Mouse (Mus musculus) limb, embryonic 14.5 days (tissue): ENCODE results near the gene Zdhhc19. TPM values are rescaled to one million over a fixed set of nuclear protein-coding genes. Genes with fewer than 3 reads are reported as not detected.

Source experiments
- ATAC-seq: fragments of 200-750 bp; cut with Nextera tagmentation; 2 replicates; pipeline ENCODE4 v1.8.0; 2017; ENCODE audit warnings: low read depth, moderate number of reproducible peaks, moderate TSS enrichment; ENCODE audit not compliant: low FRiP score
- DNase-seq: peaks from one replicate; pipeline ENCODE4 v3.0.0-alpha.2; 2015; ENCODE audit warnings: low spot score
- H3K27ac ChIP-seq: fragments of 300-500 bp; sonication (generic); replicated peaks from 2 replicates; pipeline ENCODE4 v1.5.1; 2014; ENCODE audit warnings: low read depth, mild to moderate bottlenecking, low read length, moderate library complexity, mixed read lengths
- H3K27me3 ChIP-seq: fragments of 300-500 bp; sonication (generic); 2 replicates; pipeline ENCODE4 v1.6.1; 2014; ENCODE audit warnings: low read length, mixed read lengths; ENCODE audit not compliant: control insufficient read depth, insufficient read depth
- H3K36me3 ChIP-seq: fragments of 300-500 bp; sonication (generic); 2 replicates; pipeline ENCODE4 v1.6.1; 2014; ENCODE audit warnings: mild to moderate bottlenecking, low read length, moderate library complexity, mixed read lengths; ENCODE audit not compliant: control insufficient read depth, insufficient read depth
- H3K4me1 ChIP-seq: fragments of 300-500 bp; sonication (generic); 2 replicates; pipeline ENCODE4 v1.6.1; 2014; ENCODE audit warnings: antibody characterized with exemption, low read length, mixed read lengths; ENCODE audit not compliant: control insufficient read depth, insufficient read depth
- H3K4me2 ChIP-seq: fragments of 300-500 bp; sonication (generic); replicated peaks from 2 replicates; pipeline ENCODE4 v1.6.1; 2014; ENCODE audit warnings: low read depth, mild to moderate bottlenecking, low read length, moderate library complexity; ENCODE audit not compliant: severe bottlenecking
- H3K4me3 ChIP-seq: fragments of 300-500 bp; sonication (generic); replicated peaks from 2 replicates; pipeline ENCODE4 v1.5.1; 2014; ENCODE audit warnings: low read length
- H3K9ac ChIP-seq: fragments of 300-500 bp; sonication (generic); 2 replicates; pipeline ENCODE4 v1.6.1; 2014; ENCODE audit warnings: mild to moderate bottlenecking, low read depth, low read length, moderate library complexity; ENCODE audit not compliant: severe bottlenecking
- H3K9me3 ChIP-seq: fragments of 300-500 bp; sonication (generic); 2 replicates; pipeline ENCODE4 v1.6.1; 2016; ENCODE audit warnings: low read length; ENCODE audit not compliant: control insufficient read depth
- POLR2A ChIP-seq: fragments of 200-500 bp; IDR thresholded peaks from 2 replicates; pipeline ENCODE4 v1.8.0; 2012; ENCODE audit warnings: inconsistent platforms, mild to moderate bottlenecking, moderate library complexity, borderline replicate concordance; ENCODE audit not compliant: insufficient read depth, insufficient read length; ENCODE audit errors: extremely low read depth
- WGBS: fragments of 180-500 bp; shearing (Covaris S2); extraction: QIAGEN DNeasy Blood & Tissue Kit; methylation state at CpG from one replicate; pipeline ENCODE4 v1.1.7; 2014; 5-methylcytosine and 5-hydroxymethylcytosine counted together
- polyA plus RNA-seq, 2 experiments: library from polyadenylated mRNA; depleted of rRNA in 1 of 2; stranded (reverse) in 1 of 2; unstranded in 1 of 2; fragments of >200 nt; fragmentation: Nextera tagmentation in 1 of 2; extraction: Ambion mirVana in 1 of 2; gene quantifications; 2 replicates each; pipeline versions ENCODE4 v1.2.1 to v1.2.3; 2012 to 2014

Zdhhc19 gene
- polyA plus RNA-seq, 2 experiments: not detected

DNA sequence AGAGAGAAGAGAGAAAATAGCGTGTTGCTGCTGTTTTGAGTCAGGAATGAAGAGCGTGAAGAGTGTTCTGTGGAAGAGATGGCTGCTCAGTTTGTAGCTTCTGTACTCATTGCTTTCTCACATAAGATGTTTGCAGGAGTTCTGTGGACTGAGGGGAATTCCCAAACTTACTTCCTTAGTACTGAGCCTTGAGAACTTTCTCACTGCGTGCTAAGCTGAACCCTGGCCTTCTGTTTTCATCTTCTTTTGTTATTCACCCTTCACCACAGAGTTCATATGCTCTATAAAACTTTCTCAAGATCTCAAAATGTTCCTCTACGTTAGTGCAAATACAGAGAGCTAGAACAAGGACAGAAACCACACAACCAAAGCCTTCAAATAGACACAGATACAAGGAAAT is 76.5 kb downstream of the Zdhhc19 start:
- Histone ChIP-seq H3K4me1 (no peaks in the 10 kb centered on the region), H3K9me3 (no peaks in the 10 kb centered on the region), H3K27ac (no peak overlapping the region), H3K4me2 (no peak overlapping the region), H3K27me3 (no peaks in the 10 kb centered on the region), H3K9ac (no peak overlapping the region), H3K4me3 (no peak overlapping the region), H3K36me3 (no peaks in the 10 kb centered on the region)
- 87% methylated on average over 4 of the region's 4 CpGs for WGBS
- TF ChIP-seq POLR2A: no peak
- no peak for ATAC-seq
- no peak for DNase-seq

DNA sequence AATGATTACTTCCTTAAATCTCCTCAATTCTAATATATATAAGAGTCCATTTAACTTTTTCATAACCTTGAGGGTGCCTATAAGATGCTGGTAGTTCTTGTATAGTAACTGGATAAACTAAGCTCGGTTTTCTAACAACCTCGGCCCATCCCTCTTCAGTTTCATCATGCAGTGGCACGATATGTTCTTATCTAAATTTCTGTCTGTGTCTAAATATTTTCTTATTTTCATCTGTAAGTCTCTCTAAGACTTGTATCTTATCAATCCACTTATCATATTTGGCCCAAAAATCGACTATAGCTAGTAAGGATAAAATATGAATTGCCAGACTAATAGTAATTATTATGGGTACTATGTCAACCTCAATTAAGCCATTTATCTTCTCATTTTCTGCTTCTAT is 90.4 kb downstream of the Zdhhc19 start:
- 88% methylated on average over 4 of the region's 4 CpGs for WGBS
- no peaks in the 10 kb centered on the region for H3K4me1 ChIP-seq
- no peak overlapping the region for H3K4me3 ChIP-seq
- H3K4me2 ChIP-seq: no peak overlapping the region
- H3K27me3 ChIP-seq: no peaks in the 10 kb centered on the region
- no peak overlapping the region for H3K9ac ChIP-seq
- DNase-seq (no peak), ATAC-seq (no peak)
- H3K36me3 ChIP-seq: no peaks in the 10 kb centered on the region
- H3K27ac ChIP-seq: no peak overlapping the region
- H3K9me3 ChIP-seq: no peaks in the 10 kb centered on the region
- no peak for TF ChIP-seq POLR2A

DNA sequence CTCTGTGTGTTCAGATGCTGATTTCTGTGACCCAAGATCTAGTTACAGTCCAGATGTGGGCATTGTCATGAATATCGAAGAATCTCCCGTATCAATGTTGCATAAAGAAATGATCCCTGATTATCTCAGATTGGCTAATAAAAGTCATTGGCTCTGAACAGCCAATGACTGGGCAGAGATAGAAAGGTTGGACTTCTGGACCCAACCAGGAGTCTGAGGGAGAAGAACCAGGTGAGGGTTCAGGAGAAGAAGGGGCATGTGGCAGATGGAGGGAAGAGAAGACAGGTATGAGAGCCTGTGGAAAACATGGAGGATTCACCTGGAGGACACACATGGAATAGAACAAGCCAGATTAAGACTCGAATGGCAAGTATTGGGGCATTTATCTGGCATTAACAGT is 92.5 kb downstream of the Zdhhc19 start:
- DNase-seq: no peak
- Histone ChIP-seq H3K9me3 (no peaks in the 10 kb centered on the region), H3K4me1 (no peaks in the 10 kb centered on the region), H3K36me3 (no peaks in the 10 kb centered on the region), H3K27me3 (no peaks in the 10 kb centered on the region), H3K4me3 (no peak overlapping the region), H3K27ac (no peak overlapping the region), H3K9ac (no peak overlapping the region), H3K4me2 (no peak overlapping the region)
- ATAC-seq: no peak
- 89% methylated on average over 3 of the region's 3 CpGs for WGBS
- no peak for TF ChIP-seq POLR2A

DNA sequence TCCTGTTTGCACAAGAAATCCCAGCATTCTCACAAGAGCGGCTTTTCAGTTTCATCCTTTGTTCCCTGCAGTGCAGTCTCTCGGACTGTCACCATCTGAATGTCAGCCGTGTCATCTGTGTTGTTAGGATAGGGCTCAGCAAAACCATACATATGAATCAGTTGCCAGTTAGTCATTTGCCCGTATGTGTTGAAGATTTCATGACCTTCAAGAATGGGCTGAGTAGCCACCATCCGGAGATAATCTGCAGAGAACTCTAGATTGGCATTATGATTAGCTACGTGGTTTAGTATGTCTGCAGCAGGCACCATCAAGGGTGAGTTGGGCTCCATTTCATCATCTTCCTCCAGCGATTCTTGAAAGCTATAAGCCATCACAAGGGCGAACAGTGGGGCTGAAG is 95.5 kb downstream of the Zdhhc19 start:
- 90% methylated on average over 8 of the region's 8 CpGs for WGBS
- TF ChIP-seq POLR2A: no peak
- Histone ChIP-seq H3K9ac (no peak overlapping the region), H3K36me3 (no peaks in the 10 kb centered on the region), H3K9me3 (no peaks in the 10 kb centered on the region), H3K27me3 (no peaks in the 10 kb centered on the region), H3K27ac (no peak overlapping the region), H3K4me3 (no peak overlapping the region), H3K4me2 (no peak overlapping the region), H3K4me1 (no peaks in the 10 kb centered on the region)
- DNase-seq (no peak), ATAC-seq (no peak)

DNA sequence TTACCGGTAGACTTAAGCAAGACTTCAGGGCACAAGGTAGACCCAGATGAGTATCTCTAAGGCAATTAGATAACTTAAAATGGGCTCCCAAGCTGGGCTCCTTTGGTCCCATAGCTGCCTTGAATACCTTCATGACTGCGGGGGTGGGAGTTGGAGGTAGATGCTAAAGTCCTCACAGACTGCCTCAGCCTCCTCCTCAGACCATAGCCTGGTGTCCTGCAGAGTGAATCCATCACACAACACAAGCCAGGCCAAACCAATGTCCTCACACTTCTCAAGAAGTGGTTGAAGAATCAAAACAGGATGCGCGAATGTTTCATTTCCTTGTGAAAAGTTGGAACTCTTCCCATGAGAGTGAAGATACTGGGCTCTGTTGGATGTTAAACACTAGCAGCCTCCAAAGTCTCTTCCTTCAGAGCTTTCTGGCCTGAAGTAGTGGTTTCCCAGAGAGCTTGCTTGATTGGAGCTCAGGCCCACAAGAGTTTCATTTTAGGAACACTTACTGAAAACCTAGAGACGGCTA is 97.3 kb downstream of the Zdhhc19 start:
- ATAC-seq (no peak), DNase-seq (no peak)
- no peak overlapping the region for H3K4me3 ChIP-seq
- 94% methylated on average over 5 of the region's 5 CpGs for WGBS
- H3K36me3 ChIP-seq: no peaks in the 10 kb centered on the region
- no peak overlapping the region for H3K27ac ChIP-seq
- no peak for TF ChIP-seq POLR2A
- no peak overlapping the region for H3K4me2 ChIP-seq
- H3K27me3 ChIP-seq: no peaks in the 10 kb centered on the region
- no peak overlapping the region for H3K9ac ChIP-seq
- no peaks in the 10 kb centered on the region for H3K4me1 ChIP-seq
- no peaks in the 10 kb centered on the region for H3K9me3 ChIP-seq

DNA sequence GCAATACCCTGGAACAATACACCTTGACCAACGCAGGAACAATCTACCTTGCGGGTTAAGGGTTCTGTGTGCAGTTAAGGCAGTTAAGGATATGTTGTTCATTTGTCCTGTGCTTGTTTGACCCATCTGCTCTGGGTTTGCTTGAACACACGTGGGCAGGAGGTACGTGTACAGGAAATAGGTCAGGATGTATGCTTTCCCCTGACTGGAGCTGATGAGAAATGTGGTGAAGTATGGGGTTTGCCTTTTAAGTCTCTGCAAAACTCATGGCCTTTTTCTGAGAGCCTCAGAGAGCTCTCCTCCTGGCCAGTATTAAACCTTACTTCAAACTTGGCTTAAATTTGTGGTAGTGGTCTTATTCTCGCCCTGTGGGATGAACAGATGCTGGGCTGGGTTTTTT is 97.9 kb downstream of the Zdhhc19 start:
- Histone ChIP-seq H3K27ac (no peak overlapping the region), H3K27me3 (no peaks in the 10 kb centered on the region), H3K9me3 (no peaks in the 10 kb centered on the region), H3K9ac (no peak overlapping the region), H3K36me3 (no peaks in the 10 kb centered on the region), H3K4me2 (no peak overlapping the region), H3K4me1 (no peaks in the 10 kb centered on the region), H3K4me3 (no peak overlapping the region)
- TF ChIP-seq POLR2A: no peak
- DNase-seq: no peak
- no peak for ATAC-seq
- 60% methylated on average over 5 of the region's 5 CpGs for WGBS
